Mouse (Mus musculus) hindbrain, embryonic 14.5 days (tissue): ENCODE measurements around the gene Anapc16. TPM values are rescaled to one million over a fixed set of nuclear protein-coding genes. Genes with fewer than 3 reads are reported as not detected.

ENCODE experiments used
- ATAC-seq: fragments of 200-750 bp; cut with Nextera tagmentation; 2 replicates; pipeline ENCODE4 v1.8.0; 2017; ENCODE audit warnings: moderate number of reproducible peaks, mild to moderate bottlenecking, moderate TSS enrichment, moderate library complexity; ENCODE audit not compliant: low FRiP score
- DNase-seq: peaks from one replicate; pipeline ENCODE4 v3.0.0-alpha.2; 2015; ENCODE audit warnings: low spot score
- H3K27ac ChIP-seq: fragments of 300-500 bp; sonication (generic); 2 replicates; pipeline ENCODE4 v1.5.1; 2014; ENCODE audit warnings: mild to moderate bottlenecking, moderate library complexity
- H3K27me3 ChIP-seq: fragments of 300-500 bp; sonication (generic); 2 replicates; pipeline ENCODE4 v1.6.1; 2014; ENCODE audit warnings: mild to moderate bottlenecking, low read length, mixed read lengths; ENCODE audit not compliant: control insufficient read depth, insufficient read depth
- H3K36me3 ChIP-seq: fragments of 300-500 bp; sonication (generic); replicated peaks from 2 replicates; pipeline ENCODE4 v1.6.1; 2014; ENCODE audit not compliant: control insufficient read depth, insufficient read depth
- H3K4me1 ChIP-seq: fragments of 300-500 bp; sonication (generic); replicated peaks from 2 replicates; pipeline ENCODE4 v1.6.1; 2014; ENCODE audit warnings: antibody characterized with exemption, low read length, mixed read lengths; ENCODE audit not compliant: control insufficient read depth, insufficient read depth
- H3K4me2 ChIP-seq: fragments of 300-500 bp; sonication (generic); replicated peaks from 2 replicates; pipeline ENCODE4 v1.6.1; 2014; ENCODE audit warnings: mild to moderate bottlenecking, moderate library complexity
- H3K4me3 ChIP-seq: fragments of 300-500 bp; sonication (generic); replicated peaks from 2 replicates; pipeline ENCODE4 v1.5.1; 2014; ENCODE audit warnings: mild to moderate bottlenecking, low read length
- H3K9ac ChIP-seq: fragments of 300-500 bp; sonication (generic); 2 replicates; pipeline ENCODE4 v1.6.1; 2014
- H3K9me3 ChIP-seq: fragments of 300-500 bp; sonication (generic); 2 replicates; pipeline ENCODE4 v1.6.1; 2016; ENCODE audit warnings: low read length; ENCODE audit not compliant: control insufficient read depth
- WGBS: fragments of 180-500 bp; shearing (Covaris S2); extraction: QIAGEN DNeasy Blood & Tissue Kit; methylation state at CpG from one replicate; pipeline ENCODE4 v1.1.7; 2014; 5-methylcytosine and 5-hydroxymethylcytosine counted together
- polyA plus RNA-seq: library from polyadenylated mRNA; unstranded; fragments of >200 nt; fragmentation: Nextera tagmentation; extraction: Ambion mirVana; gene quantifications from 2 replicates; pipeline ENCODE4 v1.2.1, GENCODE M21; 2014

Anapc16 gene
- 94.2 and 110 TPM in 2 replicates for polyA plus RNA-seq

GRCm38 (mm10) chr10:60002673-60003212 lies at the start of gene Anapc16, which contains the start of gene Ascc1:
Gene Anapc16 (minus strand): TSS chr10:60003135.
Gene Ascc1 (plus strand): TSS chr10:60002805.
- H3K9me3 ChIP-seq = no peaks in the 10 kb centered on the region
- H3K4me3 ChIP-seq = peak within 1 kb of the TSS; percentile 53
- peaks cover 6% of the 10 kb centered on the region for H3K36me3 ChIP-seq
- H3K27ac ChIP-seq = peak within 1 kb of the TSS; percentile 99
- DNase-seq (peak; percentile 99), ATAC-seq (peak; percentile 98)
- WGBS = under 1% methylated on average over 51 of the region's 51 CpGs
- H3K4me2 ChIP-seq = peak within 1 kb of the TSS; percentile 90
- peaks cover 15% of the 10 kb centered on the region for H3K4me1 ChIP-seq
- no peaks in the 10 kb centered on the region for H3K27me3 ChIP-seq
- H3K9ac ChIP-seq = peak within 1 kb of the TSS; percentile 64

DNA sequence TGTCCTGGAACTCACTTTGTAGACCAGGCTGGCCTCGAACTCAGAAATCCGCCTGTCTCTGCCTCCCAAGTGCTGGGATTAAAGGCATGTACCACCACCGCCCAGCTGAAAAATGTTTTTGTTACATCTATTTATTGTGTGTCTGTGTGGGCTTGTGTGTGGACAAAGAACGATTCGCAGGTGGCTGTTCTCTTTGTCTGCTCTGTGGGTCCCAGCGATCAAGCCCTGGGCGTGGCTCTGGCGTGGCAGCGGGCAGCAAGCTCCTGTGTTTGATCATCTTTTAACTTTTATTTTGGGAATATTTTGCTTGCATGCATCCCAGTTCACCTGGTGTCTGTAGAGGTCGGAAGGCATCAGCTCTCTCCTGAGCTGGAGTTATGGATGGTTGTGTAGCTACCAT lies 47.6 kb upstream of the Anapc16 start:
- no peak for ATAC-seq
- Histone ChIP-seq H3K4me2 (no peak overlapping the region), H3K27me3 (no peaks in the 10 kb centered on the region), H3K9ac (no peak overlapping the region), H3K4me1 (no peaks in the 10 kb centered on the region), H3K27ac (no peak overlapping the region), H3K36me3 (0 out of 2 replicates have a peak, but pooled peaks cover 7% of the 10 kb centered on the region), H3K4me3 (no peak overlapping the region), H3K9me3 (no peaks in the 10 kb centered on the region)
- 94% methylated on average over 10 of the region's 10 CpGs for WGBS
- DNase-seq = no peak

DNA sequence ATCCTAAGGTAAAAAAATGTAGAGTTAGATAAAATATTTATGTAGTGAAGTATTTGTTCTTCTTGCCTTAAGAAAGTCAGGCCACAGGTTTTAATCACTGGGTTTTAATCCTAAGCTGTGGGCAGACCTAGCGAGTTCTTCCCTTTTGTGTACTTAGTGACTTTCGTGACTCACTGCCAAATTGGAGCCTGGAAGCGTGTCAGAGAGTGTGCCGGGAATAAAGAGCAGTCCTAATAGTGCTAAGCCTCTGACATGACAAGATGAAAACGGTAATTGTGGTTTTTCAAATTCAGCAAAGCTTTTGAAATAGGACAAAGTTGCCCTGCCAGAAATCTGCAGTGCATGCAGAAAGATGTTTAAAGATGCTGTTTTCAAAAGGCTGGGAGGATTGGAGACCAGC lies 43.8 kb upstream of the Anapc16 start:
- 0 out of 2 replicates have a peak, but pooled peaks cover 9% of the 10 kb centered on the region for H3K36me3 ChIP-seq
- 38% methylated on average over 5 of the region's 5 CpGs for WGBS
- ATAC-seq (no peak), DNase-seq (peak; percentile 51)
- no peak overlapping the region for H3K4me3 ChIP-seq
- no peak overlapping the region for H3K4me2 ChIP-seq
- H3K27ac ChIP-seq = no peak overlapping the region
- no peaks in the 10 kb centered on the region for H3K9me3 ChIP-seq
- H3K27me3 ChIP-seq = no peaks in the 10 kb centered on the region
- H3K4me1 ChIP-seq = no peaks in the 10 kb centered on the region
- H3K9ac ChIP-seq = no peak overlapping the region

DNA sequence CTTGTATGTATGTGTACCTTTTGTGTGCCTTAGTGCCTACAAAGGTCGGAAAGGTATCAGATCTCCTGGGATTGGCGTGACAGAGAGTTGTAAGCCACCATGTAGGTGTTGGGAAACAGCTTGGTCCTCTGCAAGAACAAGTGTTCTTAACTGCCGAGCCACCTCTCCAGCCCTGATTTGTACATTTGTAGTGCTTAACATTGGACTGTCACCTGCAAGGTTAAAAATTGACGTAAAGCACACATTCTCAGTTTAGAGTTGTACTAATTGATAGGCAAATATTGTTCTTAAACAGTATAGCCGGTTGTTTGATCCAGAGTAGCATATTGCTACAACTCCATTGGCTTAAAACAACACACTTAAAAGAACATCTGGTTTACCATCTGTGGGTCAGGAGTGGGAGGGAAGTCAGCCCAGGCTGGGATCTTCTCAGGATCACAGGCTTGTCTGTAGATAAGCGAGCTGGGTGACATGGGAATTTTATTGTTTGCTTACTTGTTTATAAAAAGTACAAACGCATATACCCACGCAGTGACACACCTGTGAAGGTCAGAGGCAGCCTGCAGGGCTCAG lies 39.5 kb upstream of the Anapc16 start:
- WGBS = 92% methylated on average over 8 of the region's 8 CpGs
- no peak overlapping the region for H3K27ac ChIP-seq
- no peaks in the 10 kb centered on the region for H3K27me3 ChIP-seq
- ATAC-seq = no peak
- no peaks in the 10 kb centered on the region for H3K9me3 ChIP-seq
- no peaks in the 10 kb centered on the region for H3K4me1 ChIP-seq
- no peak overlapping the region for H3K4me2 ChIP-seq
- no peak overlapping the region for H3K4me3 ChIP-seq
- no peak overlapping the region for H3K9ac ChIP-seq
- 0 out of 2 replicates have a peak, but pooled peaks cover 2% of the 10 kb centered on the region for H3K36me3 ChIP-seq
- DNase-seq = no peak

DNA sequence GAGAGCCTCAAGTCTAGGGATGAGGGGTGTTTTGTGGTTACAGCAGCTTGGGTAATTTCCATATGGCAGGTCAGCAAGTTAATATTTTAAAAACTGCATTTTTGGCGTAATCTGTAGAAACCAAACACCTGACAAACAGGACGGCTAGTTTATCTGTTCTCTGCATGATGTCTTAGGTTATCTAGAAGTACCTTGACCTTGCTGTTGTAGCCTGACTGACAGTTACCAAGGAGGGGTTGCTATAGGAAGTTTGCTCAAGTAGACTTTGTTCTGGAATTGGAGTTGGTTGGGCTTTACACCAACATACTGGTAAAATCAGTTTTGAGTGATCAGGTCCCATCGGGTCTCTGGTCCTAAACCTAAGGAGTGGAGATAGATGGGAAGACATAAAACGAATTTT lies 32.8 kb upstream of the Anapc16 start:
- Histone ChIP-seq H3K9ac (no peak overlapping the region), H3K27ac (no peak overlapping the region), H3K4me1 (peaks cover 12% of the 10 kb centered on the region), H3K4me2 (no peak overlapping the region), H3K9me3 (no peaks in the 10 kb centered on the region), H3K27me3 (no peaks in the 10 kb centered on the region), H3K4me3 (no peak overlapping the region), H3K36me3 (no peaks in the 10 kb centered on the region)
- DNase-seq = no peak
- 80% methylated on average over 4 of the region's 4 CpGs for WGBS
- ATAC-seq = no peak

GRCm38 (mm10) chr10:60034621-60035020 lies 31.7 kb upstream of the Anapc16 start:
- no peak overlapping the region for H3K4me3 ChIP-seq
- H3K27me3 ChIP-seq = no peaks in the 10 kb centered on the region
- 78% methylated on average over 3 of the region's 3 CpGs for WGBS
- no peaks in the 10 kb centered on the region for H3K36me3 ChIP-seq
- no peak overlapping the region for H3K27ac ChIP-seq
- H3K4me2 ChIP-seq = no peak overlapping the region
- ATAC-seq (no peak), DNase-seq (no peak)
- H3K9me3 ChIP-seq = no peaks in the 10 kb centered on the region
- peaks cover 12% of the 10 kb centered on the region for H3K4me1 ChIP-seq
- no peak overlapping the region for H3K9ac ChIP-seq

DNA sequence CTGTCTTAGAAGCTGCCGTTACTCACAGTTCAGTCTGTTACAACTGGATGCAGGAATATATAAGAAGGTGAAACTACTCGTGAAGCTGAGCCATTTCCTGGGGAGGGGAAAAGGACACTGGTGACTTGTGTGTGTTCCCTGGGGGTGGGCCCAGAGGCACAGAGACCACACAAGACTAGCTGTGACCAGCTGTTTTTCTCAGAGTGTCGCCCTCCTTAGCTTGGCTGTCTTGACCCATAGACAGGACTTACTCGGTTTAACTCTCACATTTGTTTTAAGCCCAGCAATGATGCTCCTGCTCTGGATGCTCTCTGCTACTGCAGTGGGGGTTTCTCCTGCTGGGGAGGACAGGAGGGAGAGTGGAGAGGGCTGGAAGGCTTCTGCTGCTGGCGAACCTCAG lies 30.1 kb upstream of the Anapc16 start:
- Histone ChIP-seq H3K4me3 (no peak overlapping the region), H3K9ac (no peak overlapping the region), H3K4me2 (no peak overlapping the region), H3K27ac (no peak overlapping the region), H3K27me3 (no peaks in the 10 kb centered on the region), H3K4me1 (peaks cover 20% of the 10 kb centered on the region), H3K9me3 (no peaks in the 10 kb centered on the region), H3K36me3 (no peaks in the 10 kb centered on the region)
- 42% methylated on average over 5 of the region's 5 CpGs for WGBS
- DNase-seq (no peak), ATAC-seq (no peak)

DNA sequence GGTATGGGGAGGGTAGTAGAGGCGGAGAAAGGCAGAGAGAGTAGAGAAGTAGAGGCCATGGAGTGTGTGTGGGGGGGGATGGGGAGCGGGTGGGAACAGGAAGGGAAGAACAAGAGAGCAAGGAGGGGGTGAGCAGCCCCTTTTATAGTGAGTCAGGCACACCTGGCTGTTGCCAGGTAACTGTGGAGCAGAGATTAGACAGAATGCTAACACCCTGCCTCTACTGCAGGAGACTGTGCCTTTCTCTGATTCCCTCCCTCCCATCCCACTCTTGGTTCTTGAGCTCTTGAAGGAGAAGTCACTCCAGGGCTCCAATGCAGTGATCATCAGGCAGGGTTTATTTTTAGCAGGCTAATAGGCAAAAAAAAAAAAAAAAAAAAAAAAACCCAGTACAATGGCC lies 29.7 kb upstream of the Anapc16 start:
- Histone ChIP-seq H3K4me1 (peaks cover 21% of the 10 kb centered on the region), H3K36me3 (no peaks in the 10 kb centered on the region), H3K9me3 (no peaks in the 10 kb centered on the region), H3K4me3 (no peak overlapping the region), H3K9ac (no peak overlapping the region), H3K4me2 (no peak overlapping the region), H3K27ac (no peak overlapping the region), H3K27me3 (no peaks in the 10 kb centered on the region)
- no peak for DNase-seq
- 63% methylated on average over 2 of the region's 2 CpGs for WGBS
- no peak for ATAC-seq

DNA sequence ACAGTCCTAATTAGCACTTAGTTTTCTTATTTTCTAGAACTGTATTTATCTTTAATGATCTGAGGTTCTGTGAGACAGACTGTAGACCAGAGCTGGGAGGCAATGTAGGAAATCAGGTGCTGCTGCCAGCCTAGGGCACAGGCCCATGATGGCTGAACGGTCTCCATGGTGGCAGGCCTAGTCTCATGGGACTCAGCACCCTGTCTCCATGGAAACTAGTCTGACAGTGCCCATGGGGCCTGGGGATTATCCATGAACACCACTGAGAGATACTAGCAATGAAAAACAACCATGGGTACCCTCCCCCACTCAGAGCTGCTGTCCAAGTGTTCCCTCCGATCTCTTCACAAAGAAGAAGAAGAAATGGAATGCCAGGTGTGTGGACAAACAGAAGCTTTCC lies 29.1 kb upstream of the Anapc16 start:
- DNase-seq = no peak

More for the DNA sequence above, 29.1 kb upstream of the Anapc16 start:
- ATAC-seq = no peak
- no peak overlapping the region for H3K27ac ChIP-seq
- H3K9me3 ChIP-seq = no peaks in the 10 kb centered on the region
- no peaks in the 10 kb centered on the region for H3K36me3 ChIP-seq
- H3K27me3 ChIP-seq = no peaks in the 10 kb centered on the region
- 35% methylated on average over 2 of the region's 2 CpGs for WGBS
- H3K4me3 ChIP-seq = no peak overlapping the region
- H3K9ac ChIP-seq = no peak overlapping the region
- no peak overlapping the region for H3K4me2 ChIP-seq
- H3K4me1 ChIP-seq = peaks cover 22% of the 10 kb centered on the region
